Mouse (Mus musculus): ENCODE measurements at regions not wholly inside any gene's neighbourhood (a gene's known extent, or its start where the extent isn't known, plus 50 kb on each side); places are given as distances from the start of the nearest gene placed in this dataset.

- no peak for DNase-seq (ENCODE audit: low spot score in 2 of 2)
Observed at GRCm38 (mm10) chr1:153962161-153962720, 62.2 kb upstream of the Teddm2 start.

GRCm38 (mm10) chr1:153963744-153964342, 63.8 kb upstream of the Teddm2 start:
- no peak for DNase-seq (ENCODE audit: low spot score in 2 of 2)

GRCm38 (mm10) chr1:153969401-153969800, 69.4 kb upstream of the Teddm2 start:
- no peak for DNase-seq (ENCODE audit: low spot score in 2 of 2)

- DNase-seq (ENCODE audit: low spot score in 2 of 2): no peak
Observed at GRCm38 (mm10) chr1:153974300-153974699, 74.3 kb upstream of the Teddm2 start.

GRCm38 (mm10) chr1:153977963-153978726, 78.1 kb upstream of the Teddm2 start:
- DNase-seq (ENCODE audit: low spot score in 2 of 2): no peak

- no peak for DNase-seq (ENCODE audit: low spot score in 2 of 2)
Observed at GRCm38 (mm10) chr1:153980886-153981285, 80.9 kb upstream of the Teddm2 start.

GRCm38 (mm10) chr1:153985595-153985994, 85.6 kb upstream of the Teddm2 start:
- no peak for DNase-seq (ENCODE audit: low spot score in 2 of 2)

- no peak for DNase-seq (ENCODE audit: low spot score in 2 of 2)
Observed at GRCm38 (mm10) chr1:153986632-153987031, 86.6 kb upstream of the Teddm2 start.

GRCm38 (mm10) chr1:153988297-153988696, 88.3 kb upstream of the Teddm2 start:
- no peak for DNase-seq (ENCODE audit: low spot score in 2 of 2)

GRCm38 (mm10) chr1:153990651-153991435, 90.8 kb upstream of the Teddm2 start:
- no peak for DNase-seq (ENCODE audit: low spot score in 2 of 2)

- no peak for DNase-seq (ENCODE audit: low spot score in 2 of 2)
Observed at GRCm38 (mm10) chr1:153992466-153992865, 92.4 kb upstream of the Teddm2 start.

- DNase-seq (ENCODE audit: low spot score in 2 of 2): no peak
Observed at GRCm38 (mm10) chr1:153994871-153995270, 94.8 kb upstream of the Teddm2 start.

GRCm38 (mm10) chr1:153997201-153998181, 97.5 kb upstream of the Teddm2 start:
- DNase-seq (ENCODE audit: low spot score in 2 of 2): no peak

- no peak for DNase-seq (ENCODE audit: low spot score in 2 of 2)
Observed at GRCm38 (mm10) chr1:153999776-154000175, 99.7 kb upstream of the Teddm2 start.

- DNase-seq (ENCODE audit: low spot score in 2 of 2): no peak
Observed at GRCm38 (mm10) chr1:154003669-154004068, 103.6 kb upstream of the Teddm2 start.

- DNase-seq (ENCODE audit: low spot score in 2 of 2): no peak
Observed at GRCm38 (mm10) chr1:154004647-154005046, 104.6 kb upstream of the Teddm2 start.

- no peak for DNase-seq (ENCODE audit: low spot score in 2 of 2)
Observed at GRCm38 (mm10) chr1:154006055-154006454, 106.0 kb upstream of the Teddm2 start.

GRCm38 (mm10) chr1:154007440-154007839, 107.4 kb upstream of the Teddm2 start:
- no peak for DNase-seq (ENCODE audit: low spot score in 2 of 2)

GRCm38 (mm10) chr1:154008593-154009310, 108.7 kb upstream of the Teddm2 start:
- no peak for DNase-seq (ENCODE audit: low spot score in 2 of 2)

GRCm38 (mm10) chr1:154010681-154011080, 110.7 kb upstream of the Teddm2 start:
- DNase-seq (ENCODE audit: low spot score in 2 of 2): no peak

Data from spleen, postnatal 14 days (tissue).